Mouse (Mus musculus) liver, embryonic 16.5 days (tissue): ENCODE measurements around the gene Abcb4. TPM values are rescaled to one million over a fixed set of nuclear protein-coding genes. Genes with fewer than 3 reads are reported as not detected.
"Not testable (repeated sequence)": the region's sequence is repeated elsewhere in the genome, so short reads cannot be mapped to it uniquely, and the experiment has no call there.

ENCODE experiments used
- ATAC-seq: fragments of 200-750 bp; cut with Nextera tagmentation; 2 replicates; pipeline ENCODE4 v1.8.0; 2017; ENCODE audit warnings: low read depth, mild to moderate bottlenecking, moderate number of reproducible peaks, moderate library complexity
- H3K27ac ChIP-seq: fragments of 300-500 bp; sonication (generic); 2 replicates; pipeline ENCODE4 v1.5.1; 2014; ENCODE audit warnings: mild to moderate bottlenecking, low read length
- H3K27me3 ChIP-seq: fragments of 300-500 bp; sonication (generic); 2 replicates; pipeline ENCODE4 v1.6.1; 2014; ENCODE audit warnings: low read depth, low read length, mixed read lengths; ENCODE audit not compliant: control insufficient read depth, insufficient read depth
- H3K36me3 ChIP-seq: fragments of 300-500 bp; sonication (generic); 2 replicates; pipeline ENCODE4 v1.6.1; 2014; ENCODE audit warnings: mild to moderate bottlenecking; ENCODE audit not compliant: control insufficient read depth, insufficient read depth
- H3K4me1 ChIP-seq: fragments of 300-500 bp; sonication (generic); 2 replicates; pipeline ENCODE4 v1.6.1; 2014; ENCODE audit warnings: low read depth, low read length, mixed read lengths; ENCODE audit not compliant: control insufficient read depth
- H3K4me2 ChIP-seq: fragments of 300-500 bp; sonication (generic); 2 replicates; pipeline ENCODE4 v1.6.1; 2014; ENCODE audit warnings: low read depth, low read length, mixed read lengths
- H3K4me3 ChIP-seq: fragments of 300-500 bp; sonication (generic); 2 replicates; pipeline ENCODE4 v1.5.1; 2014; ENCODE audit warnings: low read depth, mild to moderate bottlenecking, low read length
- H3K9ac ChIP-seq: fragments of 300-500 bp; sonication (generic); 2 replicates; pipeline ENCODE4 v1.6.1; 2014; ENCODE audit warnings: low read depth, low read length
- H3K9me3 ChIP-seq: fragments of 300-500 bp; sonication (generic); replicated peaks from 2 replicates; pipeline ENCODE4 v1.6.1; 2016; ENCODE audit warnings: low read length; ENCODE audit not compliant: control insufficient read depth
- WGBS: fragments of 180-500 bp; shearing (Covaris S2); extraction: QIAGEN DNeasy Blood & Tissue Kit; methylation state at CpG from one replicate; pipeline ENCODE4 v1.1.7; 2014; ENCODE audit not compliant: insufficient replicate concordance; 5-methylcytosine and 5-hydroxymethylcytosine counted together
- polyA plus RNA-seq: library from polyadenylated mRNA; unstranded; fragments of >200 nt; fragmentation: Nextera tagmentation; extraction: Ambion mirVana; gene quantifications from 2 replicates; pipeline ENCODE4 v1.2.1, GENCODE M21; 2015

Gene Abcb4
- polyA plus RNA-seq = 29.8 and 30.6 TPM in 2 replicates

- Histone ChIP-seq H3K9ac (peak within 1 kb of the TSS; percentile 86), H3K4me3 (peak within 1 kb of the TSS; percentile 92), H3K4me1 (peaks cover 31% of the 10 kb centered on the region), H3K27me3 (no peaks in the 10 kb centered on the region), H3K36me3 (peaks cover 9% of the 10 kb centered on the region), H3K4me2 (peak within 1 kb of the TSS; percentile 94), H3K27ac (peak within 1 kb of the TSS; percentile 97), H3K9me3 (no peaks in the 10 kb centered on the region)
- ATAC-seq = peak; percentile 90
- WGBS = under 1% methylated on average over 65 of the region's 65 CpGs
Observed at GRCm38 (mm10) chr5:8893300-8894103, at the start of gene Abcb4. Gene Abcb4 (plus strand): TSS chr5:8893717.

GRCm38 (mm10) chr5:8848607-8849575, 44.6 kb upstream of the Abcb4 start:
- not testable (repeated sequence) for H3K36me3 ChIP-seq, H3K27me3 ChIP-seq, ATAC-seq

GRCm38 (mm10) chr5:8850851-8851250, 42.7 kb upstream of the Abcb4 start:
- Histone ChIP-seq H3K4me2 (no peak overlapping the region), H3K27me3 (no peaks in the 10 kb centered on the region), H3K27ac (no peak overlapping the region), H3K9me3 (no peaks in the 10 kb centered on the region), H3K9ac (no peak overlapping the region), H3K4me3 (no peak overlapping the region), H3K4me1 (no peaks in the 10 kb centered on the region), H3K36me3 (no peaks in the 10 kb centered on the region)
- no peak for ATAC-seq
- 52% methylated on average over 4 of the region's 4 CpGs for WGBS

More at GRCm38 (mm10) chr5:8848607-8849575, 44.6 kb upstream of the Abcb4 start:
- not testable (repeated sequence) for H3K4me1 ChIP-seq, H3K4me2 ChIP-seq, H3K9ac ChIP-seq, H3K4me3 ChIP-seq, H3K9me3 ChIP-seq, H3K27ac ChIP-seq
- WGBS = 58% methylated on average over 5 of the region's 9 CpGs

- Histone ChIP-seq H3K27me3 (no peaks in the 10 kb centered on the region), H3K9ac (no peak overlapping the region), H3K4me1 (no peaks in the 10 kb centered on the region), H3K4me3 (no peak overlapping the region), H3K9me3 (no peaks in the 10 kb centered on the region), H3K27ac (no peak overlapping the region), H3K36me3 (no peaks in the 10 kb centered on the region), H3K4me2 (no peak overlapping the region)
- ATAC-seq = no peak
- 57% methylated on average over 6 of the region's 6 CpGs for WGBS
Observed at GRCm38 (mm10) chr5:8857201-8857600, 36.3 kb upstream of the Abcb4 start.

GRCm38 (mm10) chr5:8861811-8862210, 31.7 kb upstream of the Abcb4 start:
- Histone ChIP-seq H3K27me3 (no peaks in the 10 kb centered on the region), H3K9ac (no peak overlapping the region), H3K27ac (no peak overlapping the region), H3K9me3 (no peaks in the 10 kb centered on the region), H3K4me1 (no peaks in the 10 kb centered on the region), H3K4me3 (no peak overlapping the region), H3K4me2 (no peak overlapping the region), H3K36me3 (no peaks in the 10 kb centered on the region)
- no peak for ATAC-seq
- 50% methylated on average over 1 of the region's 1 CpGs for WGBS

- H3K27ac ChIP-seq = no peak overlapping the region
- H3K36me3 ChIP-seq = no peaks in the 10 kb centered on the region
- no peak overlapping the region for H3K9ac ChIP-seq
- H3K4me2 ChIP-seq = no peak overlapping the region
- H3K27me3 ChIP-seq = no peaks in the 10 kb centered on the region
- WGBS = 50% methylated on average over 14 of the region's 14 CpGs
- H3K4me3 ChIP-seq = no peak overlapping the region
- ATAC-seq = no peak
- no peaks in the 10 kb centered on the region for H3K4me1 ChIP-seq
- no peaks in the 10 kb centered on the region for H3K9me3 ChIP-seq
Observed at GRCm38 (mm10) chr5:8863580-8864337, 29.8 kb upstream of the Abcb4 start.

- H3K36me3 ChIP-seq, H3K27ac ChIP-seq, H3K9ac ChIP-seq, ATAC-seq, H3K27me3 ChIP-seq, H3K9me3 ChIP-seq, H3K4me2 ChIP-seq, H3K4me3 ChIP-seq, H3K4me1 ChIP-seq: not testable (repeated sequence)
- WGBS = 86% methylated on average over 11 of the region's 11 CpGs
Observed at GRCm38 (mm10) chr5:8865630-8866029, 27.9 kb upstream of the Abcb4 start.

- Histone ChIP-seq H3K9ac (no peak overlapping the region), H3K4me1 (no peaks in the 10 kb centered on the region), H3K4me3 (no peak overlapping the region), H3K4me2 (no peak overlapping the region), H3K27ac (no peak overlapping the region), H3K27me3 (no peaks in the 10 kb centered on the region), H3K9me3 (no peaks in the 10 kb centered on the region), H3K36me3 (no peaks in the 10 kb centered on the region)
- 71% methylated on average over 5 of the region's 5 CpGs for WGBS
- ATAC-seq = no peak
Observed at GRCm38 (mm10) chr5:8866366-8866765, 27.2 kb upstream of the Abcb4 start.
